Mouse (Mus musculus): ENCODE measurements around the gene Strap.

Gene Strap

DNA sequence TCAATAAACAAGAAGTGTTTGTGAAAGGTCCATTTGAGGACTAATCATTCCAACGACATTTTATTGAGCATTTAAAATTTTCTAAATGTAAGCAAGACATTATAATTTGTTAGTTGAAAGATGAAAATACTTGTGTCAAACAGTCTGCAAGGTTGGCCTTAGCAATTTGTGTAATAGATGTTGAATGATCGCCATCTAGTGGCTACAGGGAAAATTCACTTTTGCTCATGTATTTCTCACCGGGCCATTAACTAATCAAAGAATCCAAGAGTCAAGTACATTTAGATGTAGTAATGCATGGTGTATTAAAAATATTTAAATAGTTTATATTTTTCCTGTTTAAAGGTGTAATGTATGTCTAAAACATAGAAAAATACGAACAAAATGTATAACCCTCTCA lies 11.0 kb upstream of the Strap start:
- no peak for DNase-seq (ENCODE audit: low spot score)

DNA sequence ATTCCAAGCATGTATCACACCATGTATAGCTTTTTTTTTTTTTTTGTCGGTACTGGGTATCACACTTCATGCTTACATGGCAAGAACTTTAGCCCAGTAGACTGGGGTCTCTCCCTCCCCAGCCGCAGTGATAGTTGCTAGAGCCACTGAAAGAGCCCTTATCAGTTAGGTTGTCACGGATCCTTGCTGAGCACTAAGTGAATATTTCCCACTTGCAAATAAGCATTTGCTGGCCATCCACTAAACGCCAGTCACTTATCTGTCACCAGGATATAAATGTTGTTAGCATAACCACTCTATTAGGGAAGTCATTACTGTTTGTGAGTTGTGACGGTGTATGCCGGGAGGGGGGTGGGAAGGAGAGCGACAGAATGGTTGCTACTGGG lies 425 bp upstream of the Strap start:
- DNase-seq (ENCODE audit: low spot score) = no peak

DNA sequence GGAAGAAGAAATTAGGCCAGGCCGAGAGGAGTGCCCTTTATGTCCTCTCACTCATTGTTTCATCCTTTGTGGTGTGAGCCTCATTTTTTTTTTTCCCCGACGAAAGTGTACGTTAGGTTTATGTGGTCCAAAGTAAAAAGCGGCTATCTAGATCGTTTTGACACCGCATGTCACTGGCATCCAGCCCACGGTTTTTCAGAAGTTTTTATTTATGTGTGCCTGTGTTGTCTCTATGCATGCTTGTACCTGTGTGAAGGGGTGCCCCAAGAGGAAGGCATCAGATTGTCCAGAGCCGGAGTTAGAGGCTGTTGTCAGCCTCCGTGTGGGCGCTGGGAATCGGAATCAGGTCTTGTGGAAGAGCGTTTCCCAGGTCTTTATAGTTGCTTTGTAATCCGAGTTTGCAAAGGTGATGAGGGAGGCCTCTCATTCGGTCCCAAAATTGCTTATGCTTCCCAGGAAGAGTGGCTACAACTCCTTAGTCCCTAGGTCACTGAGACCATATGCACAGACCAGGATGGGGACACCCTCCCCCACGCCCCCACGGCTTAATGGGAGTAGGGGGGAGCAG lies 877 bp downstream of the Strap start:
- DNase-seq (ENCODE audit: low spot score) = no peak

DNA sequence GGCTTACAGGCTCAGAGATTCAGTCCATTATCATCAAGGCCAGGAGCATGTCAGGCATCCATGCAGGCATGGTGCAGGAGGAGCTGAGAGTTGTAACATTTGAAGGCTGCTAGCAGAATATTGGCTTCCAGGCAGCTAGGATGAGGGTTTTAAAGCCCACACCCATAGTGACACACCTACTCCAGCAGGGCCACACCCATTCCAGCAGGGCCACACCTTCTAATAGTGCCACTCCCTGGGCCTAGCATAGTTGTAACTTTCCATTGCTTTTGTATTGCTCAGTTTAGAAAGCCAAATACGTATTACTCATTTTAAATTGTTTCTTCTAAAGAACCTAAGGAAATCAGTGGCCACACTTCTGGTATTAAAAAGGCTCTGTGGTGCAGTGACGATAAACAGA lies 6.1 kb downstream of the Strap start:
- DNase-seq (ENCODE audit: low spot score) = no peak

DNA sequence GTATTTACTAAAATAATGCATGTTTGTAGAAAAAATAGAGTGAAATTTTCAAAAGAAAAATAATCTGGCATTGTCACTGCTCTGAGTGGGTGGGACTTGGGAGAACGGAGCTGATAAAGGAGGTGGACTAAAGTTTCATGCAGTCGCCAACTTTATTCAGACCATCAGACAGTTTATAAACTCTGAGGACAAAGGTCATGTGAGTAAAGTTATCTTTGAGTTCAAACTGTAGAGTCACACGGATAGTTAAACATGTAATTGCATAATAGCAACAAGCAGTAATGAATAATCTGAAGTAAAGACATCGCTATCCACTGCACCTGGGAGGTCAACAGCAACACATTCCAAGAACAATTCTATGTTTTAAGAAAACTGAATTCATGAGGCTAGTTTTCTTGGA lies 9.8 kb downstream of the Strap start:
- DNase-seq (ENCODE audit: low spot score) = no peak

DNA sequence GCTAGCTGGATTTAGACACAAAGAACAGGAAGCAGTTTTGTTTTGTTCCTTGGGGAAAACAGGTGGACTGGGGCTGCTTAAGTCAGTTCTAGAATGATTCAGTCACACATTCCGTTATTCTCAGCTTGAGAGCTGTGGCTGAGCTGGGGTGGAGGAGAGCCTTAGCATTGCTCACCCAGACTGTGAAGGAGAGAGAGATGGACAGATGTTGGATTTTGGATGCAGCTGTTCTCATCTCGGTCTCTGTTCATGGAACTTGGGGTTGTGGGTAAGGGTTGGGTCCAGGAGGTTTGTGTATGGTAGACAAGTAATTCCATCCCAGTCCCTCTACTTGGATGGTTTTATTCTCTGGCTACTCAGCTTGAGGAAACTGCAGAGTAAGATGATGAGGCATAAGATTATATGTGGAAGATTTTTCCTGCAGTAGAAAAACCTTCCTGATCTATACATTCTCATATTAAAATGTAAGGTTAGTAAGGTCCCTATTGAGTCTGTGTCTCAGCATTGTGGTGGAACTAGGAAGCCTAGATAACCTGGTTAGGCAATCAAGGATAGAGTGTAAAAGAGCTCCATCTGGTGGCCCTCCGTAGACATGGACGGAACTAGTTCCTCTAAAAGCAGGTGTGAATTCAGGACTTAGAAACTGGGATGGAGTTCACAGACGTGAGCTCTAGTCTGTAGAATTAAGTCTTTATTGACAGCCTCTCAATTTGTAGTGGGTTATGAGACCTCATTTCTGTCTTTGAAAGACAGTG lies 12.5 kb downstream of the Strap start:
- no peak for DNase-seq (ENCODE audit: low spot score)

DNA sequence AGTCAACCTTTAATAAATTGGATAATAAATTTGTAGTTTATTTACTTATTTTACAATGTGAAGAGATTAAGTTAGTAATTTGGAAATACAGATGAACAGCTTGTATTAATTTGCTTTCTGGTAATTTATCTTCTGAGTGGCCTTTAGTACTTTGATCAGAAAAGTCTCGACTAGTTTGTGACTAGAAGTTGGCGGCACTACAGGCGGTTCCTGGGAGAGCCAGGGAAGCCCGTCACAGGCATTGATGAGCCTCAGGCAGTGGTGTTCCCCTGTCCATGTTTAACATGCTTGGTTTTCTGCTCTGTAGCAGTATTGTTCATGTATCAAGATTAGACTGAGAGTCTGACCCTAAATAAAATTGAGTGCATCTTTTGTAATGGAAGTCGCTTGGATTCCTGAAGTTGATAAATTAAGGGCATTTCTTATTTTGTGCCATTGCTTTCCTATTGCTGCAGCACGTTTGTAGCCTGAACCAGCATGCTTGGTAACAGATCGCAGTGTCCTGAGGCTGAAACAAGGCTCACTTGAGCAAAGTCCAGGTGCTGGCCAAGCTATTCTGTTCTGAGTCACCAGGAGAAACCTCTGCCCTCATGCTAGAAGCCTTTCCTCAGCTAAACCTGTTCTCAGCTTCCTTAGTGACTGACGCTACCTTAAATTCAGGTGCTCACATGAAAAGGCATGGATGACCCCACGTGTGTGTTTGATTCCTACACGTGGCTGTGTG lies 16.8 kb downstream of the Strap start:
- no peak for DNase-seq (ENCODE audit: low spot score)

DNA sequence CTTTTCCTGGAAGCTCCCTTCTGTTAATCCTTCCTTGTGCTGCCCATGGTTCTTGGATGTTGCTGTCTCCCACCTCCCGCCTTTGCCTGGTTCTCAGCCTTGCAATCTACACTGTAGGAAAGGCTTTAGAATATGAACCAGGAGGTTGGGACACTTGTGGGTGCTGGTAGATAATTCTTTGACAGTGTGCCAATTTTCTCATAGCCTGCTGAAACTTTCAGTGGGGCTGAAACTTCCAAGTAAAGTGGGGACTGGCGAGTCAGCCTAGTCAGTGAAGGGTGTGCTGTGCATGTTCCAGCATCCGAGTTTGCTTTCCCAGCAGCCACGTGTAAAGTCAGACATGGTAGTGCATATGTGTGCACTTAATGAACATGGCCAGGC lies 17.4 kb downstream of the Strap start:
- no peak for DNase-seq (ENCODE audit: low spot score)

DNA sequence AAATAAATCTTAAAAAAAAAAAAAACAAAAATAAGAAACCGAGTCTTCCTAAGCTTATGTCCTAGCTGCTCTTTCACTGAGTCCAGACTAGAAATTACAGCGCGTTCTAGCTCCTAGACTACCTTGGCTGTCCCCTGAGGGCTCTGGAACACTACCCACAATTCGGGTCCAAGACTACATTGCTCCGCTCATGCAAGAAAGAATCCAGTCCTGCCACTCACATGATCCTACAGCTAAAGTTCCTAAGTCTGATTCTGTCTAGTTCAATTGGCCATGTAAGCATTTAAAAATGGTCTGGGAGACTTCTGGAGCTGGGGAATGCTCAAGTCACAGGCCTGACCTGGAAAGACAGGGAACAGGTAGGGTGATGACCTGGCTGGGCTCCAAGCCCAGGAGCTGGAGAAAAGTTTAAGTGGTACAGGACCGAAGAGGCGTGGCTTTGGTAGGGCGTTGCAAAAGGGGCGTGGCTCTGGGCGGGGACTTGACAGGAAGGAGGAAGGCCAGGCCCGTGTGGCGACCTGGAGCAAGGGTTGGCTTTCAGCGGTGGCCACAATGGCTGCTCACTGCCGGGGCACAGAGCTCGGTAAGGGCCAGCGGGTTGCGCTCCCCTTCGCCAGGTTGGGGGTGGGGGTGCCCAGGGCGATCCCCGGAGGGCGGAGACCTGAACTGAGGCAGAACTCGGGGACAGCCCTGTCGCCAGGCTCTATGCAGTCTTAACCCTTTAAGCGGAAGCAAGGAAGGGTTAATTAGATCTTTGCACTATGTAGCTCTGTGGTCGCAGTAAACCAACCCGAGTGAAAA lies 19.4 kb downstream of the Strap start, which contains the start of gene Dera:
Dera (plus strand) TSS at position 491 of the 801 bp plus-strand sequence.
- peak; percentile 92 for DNase-seq (ENCODE audit: low spot score)

DNA sequence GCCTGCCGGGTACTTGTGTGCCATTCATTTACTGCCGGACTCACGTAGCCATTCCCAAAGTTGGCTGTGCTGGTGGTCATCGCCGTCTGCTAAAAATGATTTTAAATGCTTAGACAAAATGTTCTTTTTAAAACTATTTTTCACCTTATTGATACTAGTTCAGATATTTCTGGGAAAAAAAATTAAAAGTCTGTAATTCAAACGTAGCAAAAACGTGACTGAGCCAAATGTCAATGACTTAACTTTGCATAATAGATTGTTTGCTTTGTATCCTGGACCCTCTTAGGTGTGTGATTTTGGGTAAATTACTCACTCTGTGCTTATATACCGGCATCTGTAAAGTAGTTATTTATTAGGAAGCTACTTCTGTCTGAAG lies 20.0 kb downstream of the Strap start:
- no peak for DNase-seq (ENCODE audit: low spot score)

DNA sequence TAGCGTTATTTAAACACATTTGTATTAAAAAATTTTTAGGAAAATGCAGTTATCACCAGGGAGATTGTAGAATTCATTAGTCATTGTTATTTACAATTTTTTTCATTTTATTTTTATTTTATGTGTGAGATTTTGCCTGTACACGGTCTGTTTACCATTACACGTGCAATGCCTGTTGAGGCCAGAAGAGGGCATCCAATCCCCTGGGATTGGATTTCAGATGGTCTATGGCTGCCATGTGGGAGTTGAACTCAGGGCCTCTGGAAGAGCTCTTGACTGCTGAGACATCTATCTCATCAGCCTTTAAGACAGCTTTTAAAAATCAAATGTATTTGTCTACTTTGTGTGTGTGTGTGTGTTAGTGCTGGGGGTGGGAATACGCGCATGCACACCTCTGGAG lies 21.4 kb downstream of the Strap start:
- no peak for DNase-seq (ENCODE audit: low spot score)

DNA sequence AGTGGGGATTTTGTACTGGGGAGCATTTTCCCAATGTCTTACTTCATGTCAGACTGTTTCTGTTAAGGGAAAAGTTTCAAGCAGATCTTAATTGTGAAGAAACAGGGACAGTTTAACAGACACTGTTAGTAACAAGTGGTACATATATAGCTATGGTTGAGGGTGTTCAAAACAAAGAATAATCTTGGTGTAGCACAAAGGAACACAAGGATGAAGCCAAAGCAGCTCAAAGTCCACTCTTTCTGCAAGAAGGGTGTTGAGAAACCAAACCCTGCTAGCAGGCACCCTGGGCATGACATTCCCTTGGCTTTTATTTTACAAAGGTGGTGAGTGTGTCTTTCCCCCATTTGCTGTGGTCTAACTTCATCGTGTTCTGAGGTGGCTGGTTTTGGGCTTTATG lies 23.0 kb downstream of the Strap start:
- no peak for DNase-seq (ENCODE audit: low spot score)

DNA sequence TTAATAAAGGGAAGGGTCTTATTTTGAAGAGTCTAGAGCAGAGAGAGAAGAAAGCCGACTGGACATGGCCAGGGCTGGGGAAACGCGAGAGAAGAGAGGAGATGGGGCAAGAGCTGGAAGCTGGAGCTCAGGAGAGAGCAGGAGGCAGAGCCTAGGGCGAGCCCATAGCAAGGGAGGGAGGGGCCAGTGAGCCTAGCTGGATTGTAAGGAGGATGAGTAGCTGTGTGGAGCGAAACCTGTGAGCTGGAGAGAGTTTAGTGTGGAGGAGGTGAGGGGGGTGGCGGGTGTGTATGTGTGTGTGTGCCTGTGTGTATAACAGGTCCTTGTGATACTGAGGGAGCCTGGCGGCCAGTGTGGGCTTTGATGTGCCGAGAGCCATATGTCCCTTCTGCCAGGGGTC lies 24.8 kb downstream of the Strap start:
- DNase-seq (ENCODE audit: low spot score) = no peak

DNA sequence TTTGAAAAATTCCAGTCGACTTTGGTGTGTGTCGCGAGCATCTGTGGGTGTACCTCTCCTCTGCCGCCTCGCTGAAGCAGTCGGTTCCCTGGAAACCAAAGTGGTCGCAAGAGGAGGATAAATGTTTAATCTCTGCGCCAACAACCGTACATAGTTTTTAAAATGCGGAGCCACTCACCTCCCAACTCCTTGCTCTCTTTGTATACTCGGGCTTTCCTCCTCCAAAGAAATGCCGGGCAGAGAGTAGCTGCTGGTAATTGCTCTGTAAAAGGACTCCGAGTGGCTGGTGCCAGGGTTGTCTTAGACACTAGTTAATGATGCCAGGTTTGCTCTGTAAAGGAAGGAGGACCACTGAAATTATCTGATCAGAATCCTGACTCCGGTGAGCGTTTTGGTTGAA lies 26.1 kb downstream of the Strap start:
- no peak for DNase-seq (ENCODE audit: low spot score)

DNA sequence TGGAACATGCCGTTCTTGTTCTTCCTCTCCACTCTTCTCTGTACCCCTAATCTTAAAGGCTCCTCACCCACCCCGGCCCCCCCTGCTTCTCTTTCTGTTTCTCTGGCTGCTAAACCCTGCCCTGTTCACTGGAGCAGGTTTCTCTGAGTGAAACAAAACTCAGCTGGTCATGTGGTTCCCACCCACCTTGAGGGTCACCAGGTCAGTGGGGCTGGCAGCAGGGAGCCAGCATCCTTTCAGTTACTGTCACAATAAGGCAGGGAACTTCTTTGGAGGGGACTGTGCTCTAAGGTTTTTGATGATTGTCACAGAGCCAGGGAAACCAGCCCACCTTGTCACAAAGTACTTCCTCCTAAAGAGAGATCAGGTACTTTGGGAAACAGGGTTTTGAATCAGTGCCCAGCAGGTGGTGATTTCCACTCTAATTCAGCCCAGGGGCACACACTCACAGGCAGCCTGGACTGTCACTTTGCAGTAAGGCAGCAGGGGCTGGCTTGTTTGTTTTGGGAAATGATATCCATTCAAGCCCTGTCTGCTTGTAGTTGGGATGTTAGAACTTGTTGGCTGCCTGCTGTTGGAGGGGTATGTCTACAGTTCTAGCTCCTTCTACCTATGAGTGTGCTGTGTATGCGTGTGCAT lies 29.8 kb downstream of the Strap start:
- DNase-seq (ENCODE audit: low spot score) = no peak

DNA sequence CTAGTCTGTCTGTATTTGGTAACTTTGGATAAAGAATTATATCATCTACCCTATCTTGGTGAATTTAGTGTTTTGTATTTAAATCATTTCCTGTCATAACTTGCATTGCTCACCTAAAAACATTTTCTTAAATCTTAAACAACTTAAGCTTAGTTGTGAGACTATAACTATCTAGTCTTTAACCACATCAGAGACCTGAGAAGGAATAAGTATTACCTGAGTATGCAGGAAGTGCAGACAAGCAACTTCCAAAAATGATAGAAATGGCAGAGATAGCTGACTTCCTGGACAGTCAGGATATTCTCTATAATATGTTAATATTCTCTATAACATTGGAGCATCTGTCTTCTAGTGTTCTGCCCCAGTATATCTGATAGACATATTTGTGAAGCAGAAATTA lies 31.3 kb downstream of the Strap start:
- DNase-seq (ENCODE audit: low spot score) = no peak

DNA sequence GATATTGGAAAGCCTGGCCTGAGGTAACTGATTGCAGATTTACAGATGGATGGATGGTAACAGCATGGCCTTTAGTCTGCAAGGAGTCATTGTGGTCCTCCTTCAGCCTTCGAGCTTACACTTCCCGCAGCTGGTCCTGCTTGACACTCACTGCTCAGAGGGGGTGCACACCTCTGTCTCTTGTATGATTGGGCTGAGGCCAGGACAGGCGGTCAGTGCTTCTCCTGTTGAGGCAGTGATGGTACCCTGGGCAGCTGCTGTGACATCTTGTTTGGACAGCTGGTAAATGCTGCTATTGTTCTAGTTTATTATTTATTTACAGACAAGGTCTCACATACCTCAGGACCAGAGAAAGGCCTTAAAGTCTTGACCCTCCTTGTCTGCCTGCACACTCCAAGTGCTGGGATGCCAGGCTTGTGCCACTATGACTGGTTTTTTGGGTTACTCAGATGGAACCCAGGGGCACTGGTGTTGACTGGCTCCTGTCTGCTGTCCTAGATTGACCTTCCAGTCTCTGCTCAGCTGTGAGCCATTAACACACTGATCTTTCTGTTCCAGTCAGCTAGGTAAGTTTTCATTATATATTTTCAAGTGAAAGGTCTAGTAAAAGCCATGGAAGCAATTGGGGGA lies 36.9 kb downstream of the Strap start:
- no peak for DNase-seq (ENCODE audit: low spot score)

DNA sequence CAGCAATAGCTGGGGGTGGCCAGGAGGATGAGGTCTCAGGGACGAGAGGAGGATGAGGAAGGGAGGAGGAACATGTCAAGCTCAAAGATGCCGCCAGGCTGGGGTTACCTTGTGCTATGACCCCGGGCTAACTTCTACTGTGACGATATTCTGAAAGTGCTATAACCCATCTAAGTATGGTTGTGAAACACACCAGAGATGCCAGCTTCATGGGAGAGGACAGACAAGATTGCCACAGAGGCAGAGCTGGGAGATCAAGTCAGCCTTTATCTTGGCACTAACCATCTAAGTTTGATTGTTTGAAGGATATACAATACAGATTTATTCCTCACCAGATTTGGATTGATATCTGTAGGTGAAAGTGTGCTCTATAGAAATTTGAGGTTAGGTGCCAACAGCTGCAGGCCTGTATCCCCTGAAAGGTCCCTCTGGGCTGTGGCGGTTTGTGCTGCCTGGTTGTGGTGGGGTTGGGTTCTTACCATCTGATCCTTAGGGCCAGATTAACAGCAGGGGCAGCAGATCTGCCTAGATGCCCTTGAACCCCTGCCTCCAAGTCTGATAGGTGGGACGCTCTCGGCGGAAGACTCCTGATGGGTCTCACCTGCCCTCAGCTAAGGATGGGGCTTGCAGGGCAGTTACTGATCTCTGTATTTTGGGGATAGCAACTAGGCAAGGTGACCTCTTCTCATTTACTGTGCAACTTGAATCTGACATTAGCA lies 38.2 kb downstream of the Strap start:
- no peak for DNase-seq (ENCODE audit: low spot score)

DNA sequence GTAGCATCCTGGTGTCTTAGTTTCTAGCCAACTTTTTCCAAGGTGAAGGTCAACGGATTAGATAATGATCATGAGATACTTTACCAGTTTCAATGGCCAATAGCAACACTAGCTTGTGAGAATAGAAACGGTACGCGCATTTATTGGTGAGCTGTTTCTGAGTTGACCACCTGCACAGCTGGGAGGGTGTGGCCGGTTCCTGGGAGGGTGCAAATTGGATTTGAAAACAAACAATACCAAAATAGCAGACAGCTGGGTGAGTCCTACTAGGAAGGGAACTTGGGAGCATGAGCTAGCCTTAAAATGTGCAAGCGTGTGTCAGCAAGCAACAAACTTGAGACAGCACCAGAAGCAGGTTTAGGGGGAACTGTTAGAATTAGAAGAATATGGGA lies 38.8 kb downstream of the Strap start:
- DNase-seq (ENCODE audit: low spot score) = no peak

DNA sequence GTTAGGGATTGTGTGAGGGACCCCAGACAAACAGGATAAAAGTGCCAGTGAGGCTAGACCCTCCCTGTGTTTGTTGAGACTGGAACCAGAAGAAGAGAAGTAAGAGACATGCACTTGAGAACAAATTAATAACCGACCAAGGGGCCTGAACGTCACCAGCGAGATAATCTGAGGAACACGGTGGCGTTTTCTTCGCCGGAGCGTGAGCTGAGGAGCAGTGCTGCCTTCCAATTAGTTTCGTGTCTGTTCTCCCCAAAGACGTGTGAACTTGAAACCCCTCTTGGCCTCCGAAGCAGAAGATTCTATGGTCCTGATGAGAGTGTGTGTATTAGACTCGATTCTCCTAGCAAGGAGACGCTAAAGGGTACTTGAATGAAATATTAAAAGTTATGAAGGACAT lies 39.3 kb downstream of the Strap start:
- DNase-seq (ENCODE audit: low spot score) = no peak

DNA sequence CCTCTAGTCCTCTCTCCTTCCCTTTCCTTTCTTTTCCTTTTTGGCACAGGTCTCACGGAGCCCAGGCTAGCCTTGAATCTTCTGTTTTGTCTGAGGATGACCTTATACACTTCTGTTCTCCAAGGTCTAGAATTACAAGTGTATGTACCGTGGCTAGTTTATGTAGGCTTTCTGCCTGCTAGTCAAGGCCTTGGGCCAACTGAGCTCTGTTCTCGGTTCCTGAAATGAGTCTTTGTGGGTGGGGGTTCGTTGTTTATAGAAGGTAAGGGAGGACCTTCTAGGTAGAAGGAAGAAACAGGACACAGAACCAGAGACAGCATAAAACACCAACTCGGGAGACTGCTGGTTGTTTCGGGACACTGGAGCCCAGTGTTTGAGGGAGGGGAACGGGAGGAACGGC lies 40.3 kb downstream of the Strap start:
- no peak for DNase-seq (ENCODE audit: low spot score)

Data from urinary bladder, postnatal 14 days (tissue).